Mouse (Mus musculus) gastrocnemius, adult 2 months (tissue): ENCODE measurements around the gene Dtnb. TPM values are rescaled to one million over a fixed set of nuclear protein-coding genes. Genes with fewer than 3 reads are reported as not detected.

Source experiments
- DNase-seq: peaks from one replicate; pipeline ENCODE4 v3.0.0; 2022
- H3K27ac ChIP-seq: fragments of 200-600 bp; 2 replicates; pipeline ENCODE4 v1.8.1; 2022; ENCODE audit warnings: mild to moderate bottlenecking
- H3K4me3 ChIP-seq: fragments of 200-600 bp; 2 replicates; pipeline ENCODE4 v1.8.1; 2022; ENCODE audit warnings: mild to moderate bottlenecking, moderate library complexity
- CTCF ChIP-seq: fragments of 200-600 bp; IDR thresholded peaks from 2 replicates; pipeline ENCODE4 v1.8.1; 2022; ENCODE audit warnings: antibody characterized with exemption, mild to moderate bottlenecking, moderate library complexity
- intact Hi-C: fragments of 180-260 bp; cut with DNase I; formaldehyde crosslinking; loops from one replicate; pipeline ENCODE4 v1.15.1; 2025
- total RNA-seq, 2 experiments: library from RNA; stranded (reverse); gene quantifications; 2 replicates each; pipeline ENCODE4 v1.2.3; 2021

Gene Dtnb
- total RNA-seq, 2 experiments from 2014 or later: 2.1 to 11.7 TPM

GRCm38 (mm10) chr12:3550280-3550679, 21.9 kb upstream of the Dtnb start:
- intact Hi-C loops: no loop called here
- no peak overlapping the region for H3K4me3 ChIP-seq
- H3K27ac ChIP-seq: no peak overlapping the region
- TF ChIP-seq CTCF: peak; percentile 30; the same call in 1 of the 2 replicates
- no peak for DNase-seq

DNA sequence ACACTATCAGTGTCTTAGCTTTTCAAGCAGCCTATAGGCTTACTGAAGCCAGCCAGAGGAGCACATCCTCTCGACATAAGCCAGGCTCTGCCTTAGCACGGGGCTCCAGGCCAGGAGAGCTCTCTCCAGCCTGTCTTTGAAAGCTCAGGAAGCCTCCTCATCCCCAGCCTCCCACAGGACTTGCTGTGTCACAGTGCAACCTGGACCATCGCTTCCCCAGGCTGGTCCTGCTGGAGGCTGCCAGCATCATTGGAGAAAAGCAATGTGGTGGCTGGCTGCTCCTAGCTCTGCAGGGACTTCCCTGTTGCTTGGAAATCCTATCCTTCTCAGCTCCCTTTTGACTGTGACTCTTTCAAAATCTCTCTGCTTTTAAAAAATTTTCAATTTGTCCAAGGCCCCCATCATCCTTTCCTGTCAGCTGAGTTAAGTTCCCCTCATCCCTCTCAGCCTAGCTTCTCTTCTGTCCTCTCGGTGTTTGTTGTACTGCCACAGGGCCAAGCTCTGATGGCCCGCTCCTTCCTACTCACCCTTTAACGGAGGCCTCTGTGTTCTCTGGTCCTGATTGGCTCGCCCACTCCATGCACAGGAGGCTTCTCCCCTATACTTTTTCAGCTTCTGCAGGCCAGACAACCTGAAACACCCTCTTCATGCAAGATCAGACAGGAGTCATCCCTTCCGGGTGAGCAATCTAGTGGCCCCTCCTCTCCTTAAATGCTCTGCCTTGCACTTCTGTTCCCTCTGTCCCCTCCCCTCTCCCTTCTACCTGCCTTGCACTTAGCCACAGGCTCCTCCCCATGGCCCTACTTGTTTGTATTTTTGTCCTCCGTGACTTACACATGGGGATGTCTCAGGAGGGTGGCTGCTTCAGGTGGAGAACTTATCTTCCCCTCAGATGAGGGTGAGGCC, 14.5 kb upstream of the Dtnb start:
- intact Hi-C loops: no loop called here
- no peak for TF ChIP-seq CTCF
- Histone ChIP-seq H3K4me3 (no peak overlapping the region), H3K27ac (no peak overlapping the region)
- no peak for DNase-seq

DNA sequence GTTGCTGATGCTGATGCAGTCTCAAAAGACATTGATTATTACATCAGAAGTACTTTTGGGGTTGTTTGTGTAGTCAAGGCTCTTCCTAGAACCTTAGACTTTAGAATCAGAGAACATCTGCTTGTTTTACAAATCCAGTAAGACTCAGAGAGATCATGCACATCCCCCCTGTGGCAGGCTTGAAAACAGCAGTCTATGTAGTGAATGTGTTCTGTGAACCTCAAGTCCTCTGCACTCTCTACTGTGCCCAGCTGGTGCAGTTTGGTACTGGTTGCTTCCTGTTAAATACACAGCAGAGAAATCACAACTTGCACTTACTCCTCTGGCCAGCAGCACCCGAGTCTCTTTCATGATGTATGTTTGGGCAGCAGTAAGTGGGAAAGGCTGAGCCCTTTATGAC, 11.6 kb upstream of the Dtnb start:
- peak; percentile 36; the same call in 1 of the 2 replicates for TF ChIP-seq CTCF
- Histone ChIP-seq H3K4me3 (no peak overlapping the region), H3K27ac (no peak overlapping the region)
- intact Hi-C loops: no loop called here
- peak; percentile 36 for DNase-seq

DNA sequence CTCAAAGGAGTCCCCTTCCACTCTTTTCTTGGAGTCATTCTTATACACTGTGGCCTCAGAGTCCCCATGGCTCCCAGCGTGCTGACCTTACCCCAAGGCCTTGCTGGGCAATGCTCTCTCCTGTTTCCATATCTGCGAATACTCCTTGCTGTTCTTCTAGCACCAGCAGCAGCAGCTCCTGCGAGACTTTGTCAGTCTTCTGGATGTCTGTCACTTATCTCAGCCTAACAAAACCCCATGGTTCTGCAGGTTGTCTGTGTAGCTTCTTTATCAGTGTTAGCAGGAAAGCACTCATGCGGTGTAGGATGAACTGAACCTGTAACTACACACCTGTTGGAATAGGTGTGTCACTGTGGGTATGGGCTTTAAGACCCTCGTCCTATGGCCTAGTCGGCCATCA, 11.1 kb upstream of the Dtnb start:
- no peak for DNase-seq
- no peak for TF ChIP-seq CTCF
- intact Hi-C loops: no loop called here

GRCm38 (mm10) chr12:3562806-3563205, 9.4 kb upstream of the Dtnb start:
- no peak for DNase-seq
- Histone ChIP-seq H3K27ac (no peak overlapping the region), H3K4me3 (no peak overlapping the region)
- intact Hi-C loops: no loop called here
- TF ChIP-seq CTCF: no peak

More for the DNA sequence above, 11.1 kb upstream of the Dtnb start:
- no peak overlapping the region for H3K4me3 ChIP-seq
- H3K27ac ChIP-seq: no peak overlapping the region

GRCm38 (mm10) chr12:3563659-3564058, 8.5 kb upstream of the Dtnb start:
- TF ChIP-seq CTCF: no peak
- peak; percentile 40 for DNase-seq
- H3K27ac ChIP-seq: no peak overlapping the region
- intact Hi-C loops: no loop called here
- no peak overlapping the region for H3K4me3 ChIP-seq

DNA sequence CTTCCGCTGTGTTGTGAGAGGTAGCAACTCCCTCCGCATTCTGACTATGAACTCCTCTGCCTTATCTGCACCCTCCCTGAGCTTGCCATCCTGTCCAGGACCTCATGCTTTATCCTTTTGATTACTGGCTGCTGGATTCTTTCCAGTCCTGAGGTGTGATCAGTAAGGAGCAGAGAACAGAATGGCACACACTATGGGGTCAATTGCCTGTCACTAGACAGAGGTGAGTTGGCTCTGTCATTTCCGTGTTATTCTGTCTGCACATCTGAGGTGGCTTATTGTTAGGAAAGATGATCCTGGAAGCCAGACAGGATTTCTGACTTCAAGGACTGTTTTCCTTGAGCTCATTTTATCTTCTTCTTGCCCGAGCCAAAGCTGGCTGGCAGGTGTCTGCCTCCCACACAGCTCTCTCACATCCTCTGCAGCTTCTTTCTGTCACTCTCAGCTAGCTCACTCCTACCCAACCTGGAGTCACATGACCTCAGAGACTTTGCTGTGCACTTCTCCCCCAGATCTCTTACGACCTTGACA, 3.7 kb upstream of the Dtnb start:
- H3K4me3 ChIP-seq: no peak overlapping the region
- intact Hi-C loops: no loop called here
- DNase-seq: no peak
- no peak overlapping the region for H3K27ac ChIP-seq
- TF ChIP-seq CTCF: no peak

DNA sequence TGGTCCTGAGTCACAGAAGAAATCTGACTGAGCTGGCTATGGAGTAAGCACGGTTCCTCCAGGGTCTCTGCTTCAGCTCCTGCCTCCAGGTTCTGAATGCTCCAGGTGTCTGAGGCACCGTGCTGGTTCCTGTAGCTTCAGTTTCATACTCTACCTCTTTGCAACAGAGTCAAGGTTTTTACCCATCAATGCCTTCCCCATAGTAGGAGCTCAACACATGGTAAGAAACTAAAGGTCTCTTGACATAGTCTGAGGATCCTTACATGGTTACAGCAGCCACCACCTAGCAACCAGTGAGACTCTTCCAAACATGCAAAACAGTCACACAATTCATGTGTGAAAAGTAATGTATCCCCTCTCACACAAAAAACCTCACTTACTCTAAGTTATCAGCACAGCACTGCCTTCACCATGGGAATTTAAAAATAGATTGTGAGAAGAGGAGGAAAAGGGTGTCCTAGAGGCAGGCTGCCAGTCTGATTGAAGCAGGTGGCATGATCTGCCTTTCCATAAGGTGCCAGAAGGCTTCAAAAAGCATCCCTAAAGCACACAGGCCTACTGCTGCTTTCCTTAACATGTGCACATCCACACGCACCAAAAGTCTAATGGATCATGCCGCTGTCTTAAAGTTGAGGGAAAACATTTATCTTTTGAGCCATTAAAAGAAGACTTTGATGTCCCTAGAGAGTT, 1.3 kb upstream of the Dtnb start:
- intact Hi-C loops: no loop called here
- no peak overlapping the region for H3K4me3 ChIP-seq
- no peak overlapping the region for H3K27ac ChIP-seq
- no peak for TF ChIP-seq CTCF
- no peak for DNase-seq

DNA sequence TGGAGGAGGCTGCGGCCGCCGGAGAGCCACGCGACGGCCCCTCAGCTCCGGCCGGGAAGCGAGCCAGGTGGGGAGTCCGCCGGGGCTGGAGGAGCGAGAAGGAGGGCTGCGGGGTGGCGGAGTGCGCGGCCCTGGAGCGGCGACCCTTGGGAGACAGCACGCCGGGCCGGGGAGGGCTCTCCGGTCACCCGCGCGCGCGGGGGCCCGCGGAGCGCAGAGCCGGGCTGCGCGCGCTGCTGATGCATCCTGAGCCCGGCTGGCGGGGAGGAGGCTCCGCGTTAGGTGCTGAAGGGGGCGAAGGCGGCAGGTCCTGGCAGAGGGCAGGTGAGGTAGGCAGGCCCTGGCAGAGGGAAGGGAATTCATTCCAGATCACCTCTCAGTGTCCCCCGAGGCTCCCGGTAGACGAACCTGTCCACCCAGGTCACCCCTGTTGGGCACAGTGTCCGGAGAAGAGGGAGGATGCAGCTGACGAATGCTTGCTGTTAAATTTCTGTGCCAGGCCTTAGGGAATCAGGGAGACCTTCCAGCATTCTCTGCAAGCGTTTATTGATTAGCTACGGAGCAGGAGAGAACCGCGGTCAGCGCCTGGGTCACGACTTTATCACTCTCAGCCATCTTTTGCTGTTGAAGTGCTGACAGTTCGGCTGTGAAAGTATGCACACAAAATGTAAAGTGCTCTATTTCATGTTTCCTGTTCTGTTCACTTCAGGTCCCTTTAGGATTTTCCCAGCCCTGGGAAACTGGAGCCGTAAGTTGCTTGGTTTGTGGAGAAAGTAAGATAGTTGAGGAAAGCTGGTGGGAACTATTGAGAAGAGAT, 608 bp downstream of the Dtnb start:
- Histone ChIP-seq H3K27ac (peak overlapping the region; percentile 82), H3K4me3 (peak overlapping the region; percentile 97)
- no peak for DNase-seq
- intact Hi-C loops: no loop called here
- no peak for TF ChIP-seq CTCF

GRCm38 (mm10) chr12:3573410-3573809, 1.2 kb downstream of the Dtnb start:
- H3K27ac ChIP-seq: no peak overlapping the region
- intact Hi-C loops: no loop called here
- no peak for DNase-seq
- TF ChIP-seq CTCF: no peak
- H3K4me3 ChIP-seq: peak overlapping the region; percentile 97

- intact Hi-C loops: no loop called here
- no peak for DNase-seq
- Histone ChIP-seq H3K4me3 (no peak overlapping the region), H3K27ac (no peak overlapping the region)
- TF ChIP-seq CTCF: no peak
Observed at GRCm38 (mm10) chr12:3574670-3575069, 2.5 kb downstream of the Dtnb start.

GRCm38 (mm10) chr12:3579958-3580530, 7.9 kb downstream of the Dtnb start:
- TF ChIP-seq CTCF: no peak
- Histone ChIP-seq H3K4me3 (no peak overlapping the region), H3K27ac (no peak overlapping the region)
- intact Hi-C loops: no loop called here
- DNase-seq: no peak
